Mouse (Mus musculus): ENCODE measurements around the gene Hpse2. TPM values are rescaled to one million over a fixed set of nuclear protein-coding genes. Genes with fewer than 3 reads are reported as not detected.

The Hpse2 gene
- polyA plus RNA-seq, 1 experiment from 2014 or later = 3.3 TPM

- no peak for TF ChIP-seq CTCF (IDR thresholded peaks at IDR 0.05; ENCODE audit: low read depth)
- no peaks in the 10 kb centered on the region for H3K27me3 ChIP-seq (replicated peaks; ENCODE audit: control insufficient read depth, insufficient read depth, low read length)
- no peak for ATAC-seq
- H3K9me3 ChIP-seq (ENCODE audit: control insufficient read depth) = no peaks in the 10 kb centered on the region
- no peak overlapping the region for H3K4me2 ChIP-seq (replicated peaks; ENCODE audit: low read depth)
- no peak overlapping the region for H3K9ac ChIP-seq (ENCODE audit: low read depth, low read length)
- 0 out of 2 replicates have a peak, but pooled peaks cover 4% of the 10 kb centered on the region for H3K4me1 ChIP-seq (replicated peaks; ENCODE audit: control insufficient read depth, insufficient read depth, low read length)
- no peak overlapping the region for H3K4me3 ChIP-seq (ENCODE audit: low read depth, low read length)
- no peaks in the 10 kb centered on the region for H3K36me3 ChIP-seq (ENCODE audit: control insufficient read depth, insufficient read depth)
- 45% methylated on average over 6 of the region's 6 CpGs for WGBS
- no peak overlapping the region for H3K27ac ChIP-seq (ENCODE audit: low read depth, low read length)
These were observed 648.4 kb downstream of the Hpse2 start for GRCm38 (mm10) chr19:42739734-42740133.

- WGBS = 78% methylated on average over 9 of the region's 9 CpGs
- Histone ChIP-seq H3K9me3 (ENCODE audit: control insufficient read depth) (no peaks in the 10 kb centered on the region), H3K4me1 (replicated peaks; ENCODE audit: control insufficient read depth, insufficient read depth, low read length) (0 out of 2 replicates have a peak, but pooled peaks cover 4% of the 10 kb centered on the region), H3K4me2 (replicated peaks; ENCODE audit: low read depth) (no peak overlapping the region), H3K36me3 (ENCODE audit: control insufficient read depth, insufficient read depth) (no peaks in the 10 kb centered on the region), H3K27me3 (replicated peaks; ENCODE audit: control insufficient read depth, insufficient read depth, low read length) (no peaks in the 10 kb centered on the region), H3K27ac (ENCODE audit: low read depth, low read length) (no peak overlapping the region), H3K9ac (ENCODE audit: low read depth, low read length) (no peak overlapping the region), H3K4me3 (ENCODE audit: low read depth, low read length) (no peak overlapping the region)
- ATAC-seq = no peak
- no peak for TF ChIP-seq CTCF (IDR thresholded peaks at IDR 0.05; ENCODE audit: low read depth)
These were observed 650.4 kb downstream of the Hpse2 start for GRCm38 (mm10) chr19:42737753-42738152.

Other genes starting within 250 kb of the Hpse2 start
- gene Cnnm1, start 52.1 kb upstream of the Hpse2 start, polyA plus RNA-seq (2015; fragmentation: Nextera tagmentation; extraction: Ambion mirVana) = 5.4 and 5.5 TPM in 2 replicates
- gene Got1, start 136.2 kb upstream of the Hpse2 start, polyA plus RNA-seq (2015; fragmentation: Nextera tagmentation; extraction: Ambion mirVana) = 82.3 and 85.0 TPM in 2 replicates
- 54.3 and 56.9 TPM in 2 replicates for gene Nkx2-3, start 224.0 kb upstream of the Hpse2 start, polyA plus RNA-seq (2015; fragmentation: Nextera tagmentation; extraction: Ambion mirVana)